Mouse (Mus musculus) neural tube, embryonic 12.5 days (tissue): ENCODE results near the gene Lss. TPM values are rescaled to one million over a fixed set of nuclear protein-coding genes. Genes with fewer than 3 reads are reported as not detected.

Experiments
- ATAC-seq: fragments of 200-750 bp; cut with Nextera tagmentation; 2 replicates; pipeline ENCODE4 v1.8.0; 2017; ENCODE audit warnings: low read depth, mild to moderate bottlenecking, moderate TSS enrichment, moderate library complexity; ENCODE audit not compliant: low FRiP score
- H3K27ac ChIP-seq: fragments of 300-500 bp; sonication (generic); 2 replicates; pipeline ENCODE4 v1.5.1; 2016
- H3K27me3 ChIP-seq: fragments of 300-500 bp; sonication (generic); replicated peaks from 2 replicates; pipeline ENCODE4 v1.6.1; 2016; ENCODE audit warnings: mild to moderate bottlenecking
- H3K36me3 ChIP-seq: fragments of 300-500 bp; sonication (generic); 2 replicates; pipeline ENCODE4 v1.6.1; 2016; ENCODE audit warnings: mild to moderate bottlenecking
- H3K4me1 ChIP-seq: fragments of 300-500 bp; sonication (generic); 2 replicates; pipeline ENCODE4 v1.6.1; 2016
- H3K4me2 ChIP-seq: fragments of 300-500 bp; sonication (generic); replicated peaks from 2 replicates; pipeline ENCODE4 v1.6.1; 2016; ENCODE audit warnings: mild to moderate bottlenecking
- H3K4me3 ChIP-seq: fragments of 300-500 bp; sonication (generic); 2 replicates; pipeline ENCODE4 v1.5.1; 2016
- H3K9ac ChIP-seq: fragments of 300-500 bp; sonication (generic); 2 replicates; pipeline ENCODE4 v1.6.1; 2016; ENCODE audit warnings: mild to moderate bottlenecking
- H3K9me3 ChIP-seq: fragments of 300-500 bp; sonication (generic); 2 replicates; pipeline ENCODE4 v1.6.1; 2016; ENCODE audit warnings: mild to moderate bottlenecking
- WGBS: fragments of 180-500 bp; shearing (Covaris S2); methylation state at CpG from one replicate; pipeline ENCODE4 v1.1.7; 2016; 5-methylcytosine and 5-hydroxymethylcytosine counted together
- polyA plus RNA-seq: library from polyadenylated mRNA; unstranded; fragments of >200 nt; fragmentation: Nextera tagmentation; extraction: Ambion mirVana; gene quantifications from 2 replicates; pipeline ENCODE4 v1.2.1, GENCODE M21; 2016

Gene Lss
- polyA plus RNA-seq = 51.9 and 58.0 TPM in 2 replicates

GRCm38 (mm10) chr10:76531375-76531774 is at the start of gene Lss:
Lss (plus strand) TSS chr10:76531588.
- Histone ChIP-seq H3K4me2 (peak within 1 kb of the TSS; percentile 82), H3K9me3 (no peaks in the 10 kb centered on the region), H3K27me3 (no peaks in the 10 kb centered on the region), H3K27ac (peak within 1 kb of the TSS; percentile 51; the same call in 1 of the 2 replicates), H3K4me3 (peak within 1 kb of the TSS; percentile 65), H3K36me3 (peaks cover 32% of the 10 kb centered on the region), H3K9ac (peak within 1 kb of the TSS; percentile 71), H3K4me1 (peaks cover 24% of the 10 kb centered on the region)
- under 1% methylated on average over 37 of the region's 37 CpGs for WGBS
- peak; percentile 99 for ATAC-seq

GRCm38 (mm10) chr10:76486302-76486701 is 45.1 kb upstream of the Lss start:
- H3K4me1 ChIP-seq = no peaks in the 10 kb centered on the region
- no peak for ATAC-seq
- no peak overlapping the region for H3K27ac ChIP-seq
- peaks cover 96% of the 10 kb centered on the region for H3K36me3 ChIP-seq
- H3K9ac ChIP-seq = no peak overlapping the region
- 90% methylated on average over 2 of the region's 2 CpGs for WGBS
- H3K4me3 ChIP-seq = no peak overlapping the region
- H3K27me3 ChIP-seq = no peaks in the 10 kb centered on the region
- H3K4me2 ChIP-seq = no peak overlapping the region
- no peaks in the 10 kb centered on the region for H3K9me3 ChIP-seq

- no peak for ATAC-seq
Measured at GRCm38 (mm10) chr10:76488265-76488664, 43.1 kb upstream of the Lss start.

GRCm38 (mm10) chr10:76489205-76489604 is 42.2 kb upstream of the Lss start:
- H3K36me3 ChIP-seq = peaks cover 90% of the 10 kb centered on the region
- no peak overlapping the region for H3K27ac ChIP-seq
- H3K4me1 ChIP-seq = no peaks in the 10 kb centered on the region
- H3K4me2 ChIP-seq = no peak overlapping the region
- no peaks in the 10 kb centered on the region for H3K9me3 ChIP-seq
- no peak overlapping the region for H3K9ac ChIP-seq
- ATAC-seq = no peak
- no peak overlapping the region for H3K4me3 ChIP-seq
- H3K27me3 ChIP-seq = no peaks in the 10 kb centered on the region
- 96% methylated on average over 15 of the region's 15 CpGs for WGBS

More at GRCm38 (mm10) chr10:76488265-76488664, 43.1 kb upstream of the Lss start:
- peaks cover 90% of the 10 kb centered on the region for H3K36me3 ChIP-seq
- H3K4me3 ChIP-seq = no peak overlapping the region
- no peak overlapping the region for H3K9ac ChIP-seq
- no peaks in the 10 kb centered on the region for H3K4me1 ChIP-seq
- 92% methylated on average over 8 of the region's 8 CpGs for WGBS
- H3K4me2 ChIP-seq = no peak overlapping the region
- no peak overlapping the region for H3K27ac ChIP-seq
- H3K9me3 ChIP-seq = no peaks in the 10 kb centered on the region
- H3K27me3 ChIP-seq = no peaks in the 10 kb centered on the region

GRCm38 (mm10) chr10:76493527-76493926 is 37.9 kb upstream of the Lss start:
- Histone ChIP-seq H3K9me3 (no peaks in the 10 kb centered on the region), H3K9ac (no peak overlapping the region), H3K4me1 (no peaks in the 10 kb centered on the region), H3K27me3 (no peaks in the 10 kb centered on the region), H3K27ac (no peak overlapping the region), H3K4me2 (no peak overlapping the region), H3K4me3 (no peak overlapping the region), H3K36me3 (peaks cover 83% of the 10 kb centered on the region)
- 78% methylated on average over 1 of the region's 1 CpGs for WGBS
- no peak for ATAC-seq

- no peak overlapping the region for H3K4me2 ChIP-seq
- ATAC-seq = no peak
- H3K4me1 ChIP-seq = no peaks in the 10 kb centered on the region
- no peak overlapping the region for H3K27ac ChIP-seq
- H3K9ac ChIP-seq = no peak overlapping the region
- no peaks in the 10 kb centered on the region for H3K27me3 ChIP-seq
- WGBS = 95% methylated on average over 6 of the region's 6 CpGs
- no peaks in the 10 kb centered on the region for H3K9me3 ChIP-seq
- peaks cover 84% of the 10 kb centered on the region for H3K36me3 ChIP-seq
- no peak overlapping the region for H3K4me3 ChIP-seq
Measured at GRCm38 (mm10) chr10:76495501-76495900, 35.9 kb upstream of the Lss start.

- Histone ChIP-seq H3K4me2 (no peak overlapping the region), H3K27me3 (no peaks in the 10 kb centered on the region), H3K9ac (no peak overlapping the region), H3K4me3 (no peak overlapping the region), H3K4me1 (no peaks in the 10 kb centered on the region), H3K36me3 (peaks cover 84% of the 10 kb centered on the region), H3K9me3 (no peaks in the 10 kb centered on the region), H3K27ac (no peak overlapping the region)
- no peak for ATAC-seq
- 96% methylated on average over 7 of the region's 7 CpGs for WGBS
Measured at GRCm38 (mm10) chr10:76496366-76496765, 35.0 kb upstream of the Lss start.

GRCm38 (mm10) chr10:76497522-76497921 is 33.9 kb upstream of the Lss start:
- 98% methylated on average over 4 of the region's 4 CpGs for WGBS
- Histone ChIP-seq H3K4me2 (no peak overlapping the region), H3K36me3 (peaks cover 91% of the 10 kb centered on the region), H3K9me3 (no peaks in the 10 kb centered on the region), H3K27me3 (no peaks in the 10 kb centered on the region), H3K9ac (no peak overlapping the region), H3K4me3 (no peak overlapping the region), H3K27ac (no peak overlapping the region), H3K4me1 (no peaks in the 10 kb centered on the region)
- no peak for ATAC-seq

- H3K27ac ChIP-seq = no peak overlapping the region
- no peak overlapping the region for H3K4me3 ChIP-seq
- H3K9ac ChIP-seq = no peak overlapping the region
- H3K4me1 ChIP-seq = no peaks in the 10 kb centered on the region
- H3K27me3 ChIP-seq = no peaks in the 10 kb centered on the region
- WGBS = 92% methylated on average over 11 of the region's 11 CpGs
- H3K9me3 ChIP-seq = no peaks in the 10 kb centered on the region
- no peak for ATAC-seq
- no peak overlapping the region for H3K4me2 ChIP-seq
- H3K36me3 ChIP-seq = peaks cover 90% of the 10 kb centered on the region
Measured at GRCm38 (mm10) chr10:76504271-76504943, 27.0 kb upstream of the Lss start.

- 95% methylated on average over 7 of the region's 7 CpGs for WGBS
- H3K9me3 ChIP-seq = no peaks in the 10 kb centered on the region
- ATAC-seq = no peak
- H3K36me3 ChIP-seq = peaks cover 88% of the 10 kb centered on the region
- no peak overlapping the region for H3K27ac ChIP-seq
- no peaks in the 10 kb centered on the region for H3K4me1 ChIP-seq
- H3K9ac ChIP-seq = no peak overlapping the region
- no peak overlapping the region for H3K4me2 ChIP-seq
- H3K4me3 ChIP-seq = no peak overlapping the region
- no peaks in the 10 kb centered on the region for H3K27me3 ChIP-seq
Measured at GRCm38 (mm10) chr10:76505865-76506264, 25.5 kb upstream of the Lss start.

- WGBS = 46% methylated on average over 5 of the region's 5 CpGs
- H3K36me3 ChIP-seq = peaks cover 80% of the 10 kb centered on the region
- no peak overlapping the region for H3K9ac ChIP-seq
- H3K27me3 ChIP-seq = no peaks in the 10 kb centered on the region
- ATAC-seq = peak; percentile 74; the same call in 1 of the 2 replicates
- no peak overlapping the region for H3K4me3 ChIP-seq
- 0 out of 2 replicates have a peak, but pooled peaks cover 7% of the 10 kb centered on the region for H3K9me3 ChIP-seq
- H3K4me1 ChIP-seq = no peaks in the 10 kb centered on the region
- no peak overlapping the region for H3K4me2 ChIP-seq
- no peak overlapping the region for H3K27ac ChIP-seq
Measured at GRCm38 (mm10) chr10:76512965-76513583, 18.3 kb upstream of the Lss start.

- no peaks in the 10 kb centered on the region for H3K27me3 ChIP-seq
- peaks cover 28% of the 10 kb centered on the region for H3K36me3 ChIP-seq
- H3K4me2 ChIP-seq = peak overlapping the region; percentile 82
- H3K4me3 ChIP-seq = peak overlapping the region; percentile 65
- no peaks in the 10 kb centered on the region for H3K9me3 ChIP-seq
- ATAC-seq = no peak; the same call in 1 of the 2 replicates
- WGBS = 4% methylated on average over 11 of the region's 11 CpGs
- peaks cover 24% of the 10 kb centered on the region for H3K4me1 ChIP-seq
- H3K27ac ChIP-seq = no peak overlapping the region
- peak overlapping the region; percentile 71; the same call in 1 of the 2 replicates for H3K9ac ChIP-seq
Measured at GRCm38 (mm10) chr10:76530922-76531321, 466 bp upstream of the Lss start.
